Mouse (Mus musculus) embryonic facial prominence, embryonic 10.5 days (tissue): Measurements from ENCODE around the gene Zdhhc14. TPM values are rescaled to one million over a fixed set of nuclear protein-coding genes. Genes with fewer than 3 reads are reported as not detected.

Source experiments
- polyA plus RNA-seq: library from polyadenylated mRNA; unstranded; fragments of >200 nt; fragmentation: Nextera tagmentation; extraction: Ambion mirVana; gene quantifications from 2 replicates; pipeline ENCODE4 v1.2.1, GENCODE M21; 2016

Gene Zdhhc14
- polyA plus RNA-seq, 1 experiment from 2014 or later = 1.2 TPM

Other genes starting within 250 kb of the Zdhhc14 start
- not detected in 2 replicates for gene Ldhal6b, start 73.8 kb upstream of the Zdhhc14 start, polyA plus RNA-seq
- 135 and 137 TPM in 2 replicates for gene Tmem242, start 52.3 kb upstream of the Zdhhc14 start, polyA plus RNA-seq